Mouse (Mus musculus) yolk sac, embryonic 10.5 days (tissue): ENCODE data around the gene Pld3.
"Not testable (repeated sequence)": the region's sequence is repeated elsewhere in the genome, so short reads cannot be mapped to it uniquely, and the experiment has no call there.

Source experiments
- DNase-seq: peaks from one replicate; pipeline ENCODE4 v3.0.0-alpha.2; 2017; ENCODE audit warnings: low spot score

Pld3 gene

GRCm38 (mm10) chr7:27523805-27524204, 29.2 kb downstream of the Pld3 start:
- DNase-seq = no peak

GRCm38 (mm10) chr7:27522967-27523366, 30.1 kb downstream of the Pld3 start, which contains the start of gene Hipk4:
Hipk4 (plus strand) TSS chr7:27523267.
- DNase-seq = no peak

- no peak for DNase-seq
Measured at GRCm38 (mm10) chr7:27520599-27520998, 32.4 kb downstream of the Pld3 start.

- DNase-seq = no peak
Measured at GRCm38 (mm10) chr7:27520104-27520503, 32.9 kb downstream of the Pld3 start.

DNA sequence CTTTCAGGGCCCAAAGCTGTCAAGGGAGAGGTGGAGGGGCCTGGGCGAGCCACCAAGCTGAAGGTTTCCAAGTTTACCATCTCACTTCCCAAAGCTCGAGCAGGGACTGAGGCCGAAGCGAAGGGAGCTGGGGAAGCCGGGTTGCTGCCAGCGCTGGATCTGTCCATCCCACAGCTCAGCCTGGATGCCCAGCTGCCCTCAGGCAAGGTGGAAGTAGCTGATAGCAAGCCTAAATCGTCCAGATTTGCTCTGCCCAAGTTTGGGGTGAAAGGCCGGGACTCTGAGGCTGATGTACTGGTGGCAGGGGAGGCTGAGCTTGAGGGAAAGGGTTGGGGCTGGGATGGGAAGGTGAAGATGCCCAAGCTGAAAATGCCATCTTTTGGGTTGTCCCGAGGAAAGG, 34.7 kb downstream of the Pld3 start:
- DNase-seq = no peak

DNA sequence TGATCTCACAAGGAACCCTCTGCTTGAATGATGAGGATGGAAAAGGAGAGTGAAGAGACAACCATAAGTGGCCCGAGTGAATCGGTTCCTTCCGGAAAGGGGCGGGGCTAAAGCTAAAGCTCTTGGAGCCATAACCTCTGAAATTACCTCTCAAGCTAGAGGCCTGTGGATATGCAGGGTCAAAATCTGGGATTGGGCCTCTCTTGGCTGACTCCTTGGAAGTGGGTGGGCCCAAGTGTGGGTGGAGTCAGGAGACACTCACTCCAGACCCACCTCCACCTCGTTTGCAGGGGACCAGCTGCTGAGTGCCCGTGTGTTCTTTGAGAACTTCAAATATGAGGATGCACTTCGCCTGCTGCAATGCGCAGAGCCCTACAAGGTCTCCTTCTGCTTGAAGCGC, 38.1 kb downstream of the Pld3 start:
- no peak for DNase-seq

- no peak for DNase-seq
Measured at GRCm38 (mm10) chr7:27510809-27511208, 42.2 kb downstream of the Pld3 start.

GRCm38 (mm10) chr7:27508648-27509005, 44.4 kb downstream of the Pld3 start:
- peak; percentile 50 for DNase-seq

- peak; percentile 100 for DNase-seq
Measured at GRCm38 (mm10) chr7:27507711-27508647, 45.0 kb downstream of the Pld3 start.

DNA sequence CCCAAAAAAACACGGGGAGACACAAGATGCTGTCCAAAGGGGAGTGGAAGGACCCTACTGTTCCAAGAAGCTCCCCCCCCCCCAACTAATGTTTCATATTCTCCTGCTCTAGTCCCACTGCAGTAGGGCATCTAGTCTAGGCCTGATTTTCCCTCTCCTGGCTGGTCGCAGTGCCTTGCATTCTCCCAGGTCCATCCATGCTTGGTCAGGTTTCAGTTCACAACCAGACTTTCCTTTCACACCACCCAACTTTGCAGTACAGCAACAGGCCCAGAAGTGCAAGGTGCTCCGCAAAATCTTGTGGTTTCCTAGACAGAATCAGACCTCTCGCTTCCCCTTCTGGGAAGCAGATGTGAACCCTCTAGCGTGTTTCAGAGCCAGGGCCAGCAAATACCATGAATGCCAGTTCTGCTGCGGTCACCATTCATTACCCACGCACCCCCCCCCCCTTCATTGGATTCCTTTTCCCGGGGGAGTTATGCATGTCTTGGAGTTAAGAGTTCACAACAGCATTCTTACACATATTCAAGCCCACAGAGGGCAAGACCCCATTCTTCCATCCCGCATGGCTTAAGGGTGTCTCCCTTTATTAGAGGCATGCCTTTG, 46.1 kb downstream of the Pld3 start:
- DNase-seq = peak; percentile 42

DNA sequence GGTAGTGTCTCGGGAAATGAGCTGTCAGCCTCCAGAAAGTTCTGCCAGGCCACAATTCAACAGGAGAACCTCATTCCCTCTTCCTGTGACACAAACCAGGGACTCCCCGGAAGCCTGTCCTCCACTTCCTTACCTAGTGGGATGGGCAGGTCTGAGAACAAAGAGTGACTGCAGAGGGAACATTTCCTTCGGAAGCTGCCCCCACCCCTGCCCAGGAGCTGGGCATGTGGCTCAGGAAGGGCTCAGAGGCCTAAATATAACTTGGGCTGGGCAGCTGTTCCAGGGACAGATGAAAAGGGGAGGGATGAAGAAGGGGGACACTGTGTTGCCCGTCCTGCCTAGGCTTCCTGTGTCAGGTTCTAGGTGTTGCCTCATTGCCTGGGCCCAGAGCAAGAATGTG, 51.4 kb downstream of the Pld3 start:
- no peak for DNase-seq

DNA sequence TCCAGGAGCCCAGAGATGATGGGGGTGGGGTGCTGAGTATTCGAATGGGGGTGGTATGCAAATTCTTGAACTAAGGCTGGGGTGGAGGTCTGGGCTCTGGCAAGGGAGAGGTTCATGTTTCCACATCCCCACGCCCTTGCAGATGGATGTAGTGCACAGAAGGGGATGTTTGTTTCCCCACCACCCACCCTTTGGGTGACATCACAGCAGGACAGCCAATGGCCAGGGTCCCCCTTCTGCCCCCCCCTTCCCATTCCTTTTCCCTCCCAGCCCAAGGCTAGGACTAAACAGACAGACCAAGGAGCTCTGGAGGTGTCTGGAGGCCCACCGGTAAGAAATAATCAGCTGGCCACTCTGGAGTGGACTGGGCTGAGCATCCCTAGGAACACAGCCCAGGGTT, 54.0 kb downstream of the Pld3 start, which contains the start of gene Prx:
Gene Prx, plus strand, starts transcription at position 289 of the 400 bp plus-strand sequence.
- no peak for DNase-seq

DNA sequence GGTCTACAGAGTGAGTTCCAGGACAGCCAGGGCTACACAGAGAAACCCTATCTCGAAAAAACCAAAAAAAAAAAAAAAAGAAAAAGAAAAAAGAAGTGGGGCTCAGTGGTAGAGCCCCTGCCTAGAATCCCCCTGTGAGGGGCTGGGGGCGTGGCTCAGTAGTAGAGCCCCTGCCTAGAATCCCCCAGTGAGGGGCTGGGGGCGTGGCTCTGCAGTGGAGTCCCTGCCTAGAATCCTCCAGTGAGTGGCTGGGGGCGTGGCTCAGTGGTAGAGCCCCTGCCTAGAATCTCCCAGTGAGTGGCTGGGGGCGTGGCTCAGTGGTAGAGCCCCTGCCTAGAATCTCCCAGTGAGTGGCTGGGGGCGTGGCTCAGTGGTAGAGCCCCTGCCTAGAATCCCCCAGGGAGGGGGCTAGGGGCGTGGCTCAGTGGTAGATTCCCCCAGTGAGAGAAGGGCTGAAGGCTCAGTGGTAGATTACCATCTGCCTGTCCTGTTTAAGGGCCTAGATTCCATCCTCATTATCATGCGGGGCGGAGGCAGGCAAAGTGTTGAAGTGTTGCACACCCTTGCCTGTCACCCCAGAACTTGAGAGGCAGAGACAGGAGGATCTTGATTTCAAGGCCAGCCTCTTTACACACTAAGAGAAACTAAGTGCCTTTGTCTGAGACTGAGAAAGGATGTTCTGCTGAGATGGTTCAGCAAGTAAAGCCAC, 58.2 kb downstream of the Pld3 start:
- not testable (repeated sequence) for DNase-seq

DNA sequence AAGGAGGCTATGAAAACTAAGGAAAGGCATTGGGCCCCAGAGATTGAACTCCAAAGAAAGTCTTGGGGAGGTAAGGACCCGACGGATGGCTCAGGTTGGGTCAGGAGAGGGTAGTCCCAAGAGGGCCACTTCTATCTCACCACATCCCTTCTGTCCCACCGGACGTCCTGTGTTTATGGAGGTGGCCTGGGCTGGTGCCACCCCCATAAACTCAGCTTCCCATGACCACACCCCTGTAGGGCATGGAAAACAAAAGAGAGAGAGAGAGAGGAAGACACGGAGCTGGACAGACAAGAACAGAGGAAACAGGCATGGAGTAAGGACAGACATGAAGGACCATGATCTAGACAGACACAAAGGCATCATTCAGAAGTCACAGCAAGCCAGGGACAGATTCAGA, 59.6 kb downstream of the Pld3 start:
- DNase-seq = no peak

GRCm38 (mm10) chr7:27493022-27493421, 60.0 kb downstream of the Pld3 start:
- DNase-seq = no peak

DNA sequence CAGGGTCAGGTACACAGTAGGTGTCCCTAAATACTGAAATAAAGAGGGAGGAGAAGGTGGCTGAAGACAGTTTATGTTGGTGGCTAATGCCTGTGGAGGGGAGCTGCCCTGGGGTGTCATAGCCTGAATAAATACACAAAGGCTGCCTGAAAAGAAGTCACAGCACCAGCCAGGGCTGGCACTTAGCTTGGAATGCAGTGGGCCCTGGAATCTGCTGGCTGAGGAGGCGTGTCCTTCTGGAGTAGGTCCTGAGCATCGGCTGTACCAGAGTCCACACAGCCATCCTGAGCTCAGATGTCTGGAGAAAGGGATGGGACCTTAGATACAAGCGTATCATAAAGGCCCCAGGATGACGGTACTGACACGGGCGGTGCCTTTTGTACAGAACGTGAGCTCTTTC, 61.2 kb downstream of the Pld3 start:
- DNase-seq = no peak

- DNase-seq = peak; percentile 96
Measured at GRCm38 (mm10) chr7:27490543-27491329, 62.3 kb downstream of the Pld3 start.

GRCm38 (mm10) chr7:27490227-27490542, 62.8 kb downstream of the Pld3 start:
- no peak for DNase-seq

GRCm38 (mm10) chr7:27489270-27489869, 63.6 kb downstream of the Pld3 start:
- DNase-seq = no peak

DNA sequence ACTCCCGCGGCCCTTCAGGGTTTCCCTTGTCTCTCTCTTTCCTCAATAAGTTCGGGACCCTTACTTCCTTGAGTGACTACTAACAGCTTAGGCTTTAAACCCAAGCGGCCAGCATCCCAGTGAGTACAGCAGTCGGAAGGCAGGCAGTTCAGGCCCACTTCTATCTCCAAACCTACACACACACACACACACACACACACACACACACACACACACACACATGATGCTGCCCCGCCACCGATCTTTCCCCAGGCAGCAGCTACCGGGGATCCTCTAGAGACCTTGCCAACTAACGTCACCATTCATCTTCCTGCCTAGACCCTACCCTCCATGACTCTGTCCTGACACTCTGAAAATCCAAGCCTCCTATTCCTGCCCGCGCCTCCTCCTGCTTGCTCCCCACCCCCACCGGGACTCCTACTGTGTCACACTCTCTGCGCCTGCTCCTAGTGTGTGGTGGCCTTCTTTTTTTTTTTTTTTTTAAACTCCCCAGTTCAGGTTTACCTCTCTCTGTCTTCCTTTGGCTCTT, 65.2 kb downstream of the Pld3 start:
- DNase-seq = peak; percentile 49
